ENCODE assay signal across 26 mouse cellular contexts in genomic region chr17:11394607-11395006, GRCm38 (mm10).
"Had no signal": no experiment of that assay in that cellular context is flagged by ENCODE, and none has a peak within 500 bp of the region (broad histone marks: within the 10 kb centered on the region; RNA-seq: fewer than 3 reads in every experiment).

No protein-coding gene starts in this region.

- H3K9ac ChIP-seq: heart, embryonic 13.5 days; hindbrain, embryonic 12.5 days; hindbrain, embryonic 14.5 days; intestine, embryonic 15.5 days; limb, embryonic 12.5 days; liver, embryonic 13.5 days; liver, embryonic 15.5 days had no signal

- ATAC-seq: forebrain, embryonic 16.5 days; hindbrain, embryonic 16.5 days; inflammation-experienced regulatory T-cells, adult 6 months; intestine, embryonic 15.5 days; intestine, postnatal 0 days had no signal

- H3K36me3 ChIP-seq: heart, embryonic 13.5 days; hindbrain, embryonic 10.5 days; hindbrain, embryonic 12.5 days; intestine, embryonic 15.5 days; limb, embryonic 10.5 days; limb, embryonic 12.5 days; liver, embryonic 13.5 days; liver, embryonic 15.5 days had no signal

- H3K4me3 ChIP-seq: gastrocnemius, adult 2 months; heart, embryonic 13.5 days; hindbrain, embryonic 10.5 days; hindbrain, embryonic 12.5 days; intestine, embryonic 15.5 days; layer of hippocampus, adult 2 months; left cerebral cortex, adult 2 months; limb, embryonic 10.5 days; limb, embryonic 12.5 days; liver, embryonic 13.5 days; liver, embryonic 15.5 days had no signal

- H3K27ac ChIP-seq: gastrocnemius, adult 2 months; heart, embryonic 13.5 days; hindbrain, embryonic 10.5 days; hindbrain, embryonic 12.5 days; hindbrain, embryonic 14.5 days; intestine, embryonic 15.5 days; layer of hippocampus, adult 2 months; left cerebral cortex, adult 2 months; limb, embryonic 10.5 days; limb, embryonic 12.5 days; liver, embryonic 13.5 days; liver, embryonic 15.5 days had no signal

- H3K4me2 ChIP-seq: heart, embryonic 13.5 days; hindbrain, embryonic 12.5 days; hindbrain, embryonic 14.5 days; intestine, embryonic 15.5 days; limb, embryonic 12.5 days; liver, embryonic 11.5 days; liver, embryonic 13.5 days; liver, embryonic 15.5 days had no signal

- H3K4me1 ChIP-seq: hindbrain, embryonic 10.5 days; hindbrain, embryonic 12.5 days; intestine, embryonic 15.5 days; limb, embryonic 10.5 days; limb, embryonic 12.5 days; liver, embryonic 13.5 days; liver, embryonic 15.5 days had no signal

- H3K27me3 ChIP-seq: hindbrain, embryonic 12.5 days; intestine, embryonic 15.5 days; limb, embryonic 12.5 days; liver, embryonic 13.5 days; liver, embryonic 15.5 days had no signal

- DNase-seq: gastrocnemius, adult 2 months; gastrocnemius, postnatal 10 days; gastrocnemius, postnatal 25 days; heart, postnatal 36 days; kidney, adult 18-20 months; kidney, adult 8-10 months; kidney, postnatal 10 days; kidney, postnatal 25 days; kidney, postnatal 4 days; liver; liver, embryonic 13.5 days had no signal

- H3K9me3 ChIP-seq: hindbrain, embryonic 10.5 days; hindbrain, embryonic 12.5 days; intestine, embryonic 15.5 days; limb, embryonic 10.5 days; limb, embryonic 12.5 days; liver, embryonic 13.5 days; liver, embryonic 15.5 days had no signal
